Mouse (Mus musculus) T-helper 2 cell (primary cell): ENCODE measurements around the gene Hnrnpc.
"Not testable (repeated sequence)": the region's sequence is repeated elsewhere in the genome, so short reads cannot be mapped to it uniquely, and the experiment has no call there.

ENCODE experiments used
- in situ Hi-C: fragments of 300-600 bp; cut with MboI, MseI; formaldehyde crosslinking; loops from one replicate; pipeline ENCODE4 v1.15.1; 2025; ENCODE audit warnings: high pct_unique_total_duplicates

The Hnrnpc gene

GRCm38 (mm10) chr14:52103474-52103855 is 363 bp downstream of the Hnrnpc start:
- in situ Hi-C loops: no loop called here

- in situ Hi-C loops: no loop called here
Observed at GRCm38 (mm10) chr14:52101285-52102157, 2.3 kb downstream of the Hnrnpc start.

GRCm38 (mm10) chr14:52100170-52100960 is 3.5 kb downstream of the Hnrnpc start:
- in situ Hi-C loops: no loop called here

DNA sequence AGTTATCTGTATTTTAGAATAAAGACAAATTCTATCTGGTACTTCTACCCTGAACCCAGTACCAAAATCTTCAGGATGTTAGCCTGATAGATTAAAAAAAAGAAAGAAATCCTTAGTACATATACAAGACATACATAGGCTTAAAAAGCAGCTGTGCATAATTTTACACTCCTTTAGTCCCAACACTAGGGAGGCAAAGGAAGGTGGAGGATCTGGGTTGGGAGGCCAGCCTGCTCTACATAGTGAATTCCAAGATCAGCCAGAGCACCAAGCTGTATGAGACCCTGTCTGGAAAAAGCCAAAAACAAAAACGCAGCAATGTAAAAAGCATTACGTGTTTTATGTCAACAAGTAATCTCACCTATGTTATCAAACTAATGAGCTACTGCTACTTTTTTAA is 4.3 kb downstream of the Hnrnpc start:
- in situ Hi-C loops: no loop called here

DNA sequence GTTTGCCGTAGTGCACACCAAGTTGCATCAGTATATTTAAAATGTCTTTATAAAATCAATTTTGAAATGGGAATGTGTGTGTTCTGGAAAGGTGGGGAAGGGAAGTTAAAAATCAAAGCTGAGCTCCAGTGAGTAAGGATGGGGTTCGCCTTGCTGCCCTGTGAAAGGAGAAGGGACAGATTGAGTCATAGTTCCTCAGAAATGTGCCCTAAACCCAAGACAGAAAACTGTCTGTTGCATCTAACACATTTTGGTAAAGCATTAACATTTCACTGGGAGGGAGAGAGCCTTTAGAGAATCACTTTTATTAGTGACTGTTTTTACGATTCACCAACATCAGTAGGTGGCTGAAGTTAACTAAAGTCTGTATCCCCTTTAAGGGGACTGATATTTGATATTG is 5.4 kb downstream of the Hnrnpc start:
- in situ Hi-C loops: not testable (repeated sequence)

GRCm38 (mm10) chr14:52097191-52097590 is 6.6 kb downstream of the Hnrnpc start:
- in situ Hi-C loops: not testable (repeated sequence)

GRCm38 (mm10) chr14:52094533-52094932 is 9.3 kb downstream of the Hnrnpc start:
- in situ Hi-C loops: no loop called here

DNA sequence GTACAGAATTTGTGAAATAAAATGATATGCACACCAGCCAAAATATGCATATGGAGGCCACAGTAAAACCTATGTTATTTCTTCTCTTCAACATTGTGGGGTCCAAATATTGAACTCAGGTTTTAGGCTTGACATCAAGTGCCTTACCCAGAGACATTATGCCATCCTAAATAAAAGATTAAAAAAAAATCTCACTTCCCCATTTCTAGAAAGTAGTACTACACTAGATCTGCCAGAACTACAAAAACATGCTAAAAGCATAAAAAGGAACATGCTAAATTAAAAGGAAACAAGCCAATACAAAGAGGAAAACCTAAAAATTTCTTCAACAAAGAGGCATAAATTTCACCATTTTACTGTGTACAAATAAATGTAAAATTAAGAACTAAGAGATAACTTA is 20.7 kb downstream of the Hnrnpc start:
- in situ Hi-C loops: no loop called here

GRCm38 (mm10) chr14:52071599-52072137 is 32.2 kb downstream of the Hnrnpc start:
- in situ Hi-C loops: no loop called here

DNA sequence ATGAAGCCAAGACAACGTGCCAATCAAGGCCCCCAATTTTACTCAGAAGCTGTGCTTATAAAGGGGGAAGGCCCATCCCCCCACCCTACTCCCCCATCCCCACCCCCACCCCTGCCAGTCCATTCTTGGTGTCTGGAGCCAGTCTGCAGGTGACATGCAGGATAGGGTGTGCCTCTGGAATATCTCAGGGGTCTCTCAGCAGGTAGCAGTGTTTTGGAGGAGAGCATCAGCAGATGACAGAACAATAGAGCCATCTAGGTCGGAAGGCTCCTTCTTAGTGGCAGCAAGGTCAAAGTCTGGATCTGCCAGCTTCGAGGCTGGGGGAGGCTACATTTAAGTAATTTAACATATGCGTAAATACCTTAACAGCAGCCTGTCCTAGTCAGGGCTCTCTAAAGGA is 37.7 kb downstream of the Hnrnpc start:
- in situ Hi-C loops: no loop called here

DNA sequence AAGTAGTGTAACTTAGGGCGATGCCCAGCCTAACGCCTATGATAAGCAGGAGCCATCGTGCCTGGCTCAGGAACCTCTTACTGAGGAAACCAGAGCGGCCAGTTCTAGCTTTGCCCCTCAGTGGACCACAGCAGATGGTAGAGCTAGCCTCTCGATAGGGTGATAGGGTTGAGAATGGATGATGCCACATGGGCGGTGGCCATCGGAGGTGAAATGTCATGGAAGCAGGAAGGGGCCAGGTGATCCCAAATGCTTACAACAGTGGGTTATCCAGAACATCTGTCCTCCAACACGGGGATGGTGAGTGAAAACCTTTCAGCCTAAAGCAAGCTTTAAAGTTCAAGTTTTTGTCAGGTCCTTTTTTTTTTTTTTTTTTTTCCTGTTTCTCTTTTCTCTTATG is 42.0 kb downstream of the Hnrnpc start:
- in situ Hi-C loops: no loop called here

DNA sequence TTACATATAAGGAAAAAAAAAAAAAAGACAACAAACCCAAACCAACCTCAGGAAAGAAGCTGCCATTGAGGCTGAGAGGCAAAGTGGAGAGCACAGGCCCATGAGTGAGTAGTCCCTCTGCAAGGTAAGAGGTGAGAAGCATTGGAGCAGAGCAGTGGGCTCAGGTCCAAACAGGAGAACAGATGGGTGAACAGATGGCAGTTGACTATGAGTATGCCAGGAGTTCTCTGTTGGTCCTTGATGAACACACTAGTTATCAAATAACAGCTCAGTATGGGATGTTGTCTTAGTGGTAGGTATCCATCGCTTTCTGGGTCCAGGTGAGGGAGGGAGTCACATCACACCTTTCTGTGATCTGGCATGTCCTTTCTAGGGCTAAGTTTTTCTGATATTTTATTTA is 43.0 kb downstream of the Hnrnpc start:
- in situ Hi-C loops: no loop called here

- in situ Hi-C loops: no loop called here
Observed at GRCm38 (mm10) chr14:52059982-52060381, 43.8 kb downstream of the Hnrnpc start.

DNA sequence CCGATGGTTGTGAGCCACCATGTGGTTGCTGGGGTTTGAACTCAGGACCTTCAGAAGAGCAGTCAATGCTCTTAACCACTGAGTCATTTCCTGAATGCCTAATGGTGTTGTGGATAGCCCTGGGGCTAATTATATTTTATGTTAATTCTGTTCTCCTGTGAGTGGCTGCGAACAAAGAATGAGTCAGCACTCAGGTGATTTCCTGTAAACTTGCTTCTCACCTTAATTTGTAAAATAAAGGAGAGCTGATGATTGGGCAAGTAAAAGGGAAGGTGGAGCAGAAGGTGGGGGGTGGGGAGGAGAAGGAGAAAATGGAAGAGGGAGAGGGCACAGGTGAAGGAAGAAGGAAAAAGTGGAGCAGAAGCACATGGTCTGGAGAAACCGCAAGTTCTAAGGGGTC is 51.1 kb downstream of the Hnrnpc start:
- in situ Hi-C loops: not testable (repeated sequence)

DNA sequence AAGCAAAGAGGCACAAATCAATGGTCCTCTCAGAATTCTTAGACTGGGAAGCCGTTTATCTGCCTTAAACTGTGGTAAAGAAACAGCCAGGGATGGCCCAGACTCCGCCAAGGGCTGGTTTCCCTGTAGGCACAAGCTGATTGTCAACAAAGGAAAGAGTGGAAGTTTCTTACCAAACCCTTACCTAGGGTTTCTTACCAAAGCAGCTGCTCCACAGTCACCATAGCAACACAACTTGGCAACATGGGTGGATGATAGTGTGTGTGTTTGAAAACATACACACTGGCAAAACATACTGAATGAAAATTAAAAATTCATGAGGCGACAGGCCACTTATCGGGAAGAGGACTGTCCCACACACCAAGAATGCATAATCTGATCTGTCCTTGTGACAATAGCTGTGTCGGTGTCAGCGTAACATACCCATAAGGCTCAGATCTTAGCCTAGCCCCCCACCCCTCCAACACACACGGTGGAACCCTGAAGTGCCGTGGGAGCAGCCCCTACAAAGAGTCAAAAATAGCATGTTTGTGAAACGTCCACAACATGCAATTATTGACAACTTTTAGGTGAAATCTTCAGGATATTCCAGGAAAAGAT is 57.8 kb downstream of the Hnrnpc start:
- in situ Hi-C loops: no loop called here

DNA sequence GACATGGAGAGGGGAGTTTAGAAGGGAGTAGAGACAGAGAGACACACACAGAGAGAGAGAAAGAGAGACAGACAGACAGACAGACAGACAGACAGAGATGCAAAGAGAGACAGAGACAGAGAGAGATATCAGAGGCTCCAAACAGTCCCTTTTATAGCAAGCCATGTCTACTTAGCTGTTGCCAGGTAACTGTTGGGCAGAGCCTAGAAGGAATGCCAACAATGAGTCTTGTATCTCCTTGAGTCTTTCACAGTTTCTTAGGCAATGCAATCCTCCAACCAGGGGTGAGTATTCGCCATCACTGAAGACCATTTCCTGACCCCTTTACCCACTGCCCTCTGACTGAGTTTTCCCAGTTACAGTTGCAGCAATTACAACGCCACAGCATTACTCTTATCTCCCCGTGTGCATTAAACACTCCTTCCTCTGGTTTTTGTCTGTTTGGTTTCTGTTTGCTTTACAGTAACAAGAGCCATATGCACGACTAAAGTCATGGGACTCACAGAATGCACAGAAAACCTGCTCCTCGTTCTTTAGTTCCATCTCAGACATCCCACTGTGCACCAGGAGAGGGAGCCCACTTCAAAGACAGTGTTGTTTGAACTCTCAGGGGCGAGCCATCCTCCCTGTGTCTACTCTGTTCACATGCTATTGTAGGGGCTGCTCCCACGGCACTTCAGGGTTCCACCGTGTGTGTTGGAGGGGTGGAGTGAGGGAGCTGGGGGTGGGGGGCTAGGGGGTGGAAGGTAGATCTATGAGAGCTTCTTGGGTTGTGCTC is 58.7 kb downstream of the Hnrnpc start:
- in situ Hi-C loops: no loop called here

DNA sequence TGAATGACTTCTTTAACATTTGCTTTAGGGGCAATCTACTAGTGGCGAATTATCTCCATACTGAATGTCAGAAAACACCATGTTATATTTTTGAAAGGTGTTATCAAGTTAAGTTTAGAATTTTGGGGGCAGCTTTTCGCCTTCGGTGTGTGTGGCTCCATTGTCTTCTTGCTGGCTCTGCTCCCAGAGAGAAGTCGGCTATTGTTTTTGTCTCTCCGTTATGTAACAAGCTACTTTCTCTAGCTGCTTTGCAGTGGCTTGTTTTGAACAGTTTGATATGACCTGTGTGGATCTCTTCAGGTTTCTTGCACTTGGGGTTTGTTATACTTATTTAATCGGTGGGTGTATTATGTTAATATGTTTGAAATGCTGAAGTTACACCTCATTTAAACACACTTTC is 60.4 kb downstream of the Hnrnpc start:
- in situ Hi-C loops: no loop called here

DNA sequence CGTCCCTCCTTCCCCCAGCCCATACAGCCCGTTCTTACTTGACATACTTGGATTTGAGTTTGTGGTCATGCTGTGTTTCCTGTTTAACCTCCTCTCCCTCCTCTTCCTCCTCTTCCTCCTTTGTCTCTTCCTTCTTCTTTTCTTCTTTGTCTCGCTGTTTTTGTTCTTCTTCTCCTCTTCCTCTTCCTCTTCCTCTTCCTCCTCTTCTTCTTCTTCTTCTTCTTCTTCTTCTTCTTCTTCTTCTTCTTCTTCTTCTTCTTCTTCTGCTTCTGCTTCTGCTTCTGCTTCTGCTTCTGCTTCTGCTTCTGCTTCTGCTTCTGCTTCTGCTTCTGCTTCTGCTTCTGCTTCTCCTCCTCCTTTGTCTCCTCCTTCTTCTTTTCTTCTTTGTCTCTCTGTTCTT is 61.5 kb downstream of the Hnrnpc start, which contains the start of gene Olfr221:
Olfr221 (minus strand) TSS at position 101 of the 400 bp plus-strand sequence.
- in situ Hi-C loops: not testable (repeated sequence)

DNA sequence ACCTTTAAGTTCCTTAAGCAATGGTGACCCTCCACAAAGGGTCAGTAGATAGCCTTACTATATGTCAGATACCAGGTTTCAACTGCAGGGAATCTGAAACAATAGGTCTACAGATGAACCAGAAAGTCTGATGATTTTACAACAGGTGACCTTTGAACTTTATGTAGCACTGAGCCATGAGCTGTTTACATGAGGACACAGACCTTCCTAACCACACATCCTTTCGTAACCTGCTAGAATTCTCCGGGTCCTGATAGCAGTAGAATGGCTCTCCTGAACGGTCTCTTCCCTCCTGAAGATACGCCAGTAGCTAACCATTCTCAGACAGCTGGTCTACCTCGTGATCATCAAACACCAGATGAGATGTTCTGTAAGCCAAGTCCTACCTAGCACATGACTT is 64.5 kb downstream of the Hnrnpc start:
- in situ Hi-C loops: no loop called here

DNA sequence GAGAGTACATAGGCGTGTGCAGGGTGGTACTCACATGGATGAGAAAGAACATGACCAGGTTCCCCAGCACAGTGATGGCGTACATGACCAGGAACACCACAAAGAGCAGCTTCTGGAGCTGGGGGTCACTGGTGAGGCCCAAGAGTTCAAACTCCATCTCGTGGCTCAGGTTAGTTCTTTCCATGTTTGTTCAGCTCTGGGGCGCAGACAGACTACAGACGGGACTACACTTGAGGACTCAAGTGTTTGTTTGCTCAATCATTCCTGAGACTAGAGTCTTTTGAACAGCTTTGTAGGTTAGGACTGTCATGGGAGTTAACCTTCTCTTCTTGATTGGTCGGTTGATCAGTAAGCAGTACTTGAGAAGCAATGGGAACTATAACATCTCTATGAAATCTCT is 67.9 kb downstream of the Hnrnpc start:
- in situ Hi-C loops: no loop called here

DNA sequence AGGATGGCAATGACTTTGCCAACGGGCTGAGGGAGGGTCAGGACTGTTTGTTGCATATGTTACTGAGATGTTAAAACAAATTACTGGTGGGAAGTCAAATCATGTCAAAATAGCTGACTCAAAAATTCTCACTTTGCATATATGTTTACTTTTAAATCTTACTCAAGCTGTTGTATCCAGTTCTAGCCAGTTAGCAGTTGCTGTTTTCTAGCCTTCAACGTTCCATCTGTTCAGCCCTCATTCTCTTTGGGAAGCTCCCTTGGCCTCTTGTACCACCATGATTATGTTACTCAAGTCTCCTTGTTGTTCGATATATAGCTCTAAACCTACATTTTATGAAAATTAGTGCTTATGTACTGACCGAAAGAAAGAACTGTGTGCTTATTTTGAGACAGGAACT is 77.5 kb downstream of the Hnrnpc start:
- in situ Hi-C loops: no loop called here
